Mouse (Mus musculus) lung, postnatal 36 days (tissue): ENCODE measurements around the gene Atp2a1.
A peak's percentile ranks its signal among the peaks of the same experiment; 100 is the strongest.

ENCODE experiments used
- DNase-seq: peaks from one replicate; pipeline ENCODE4 v3.0.0; 2022; ENCODE audit warnings: mixed read lengths

The Atp2a1 gene

GRCm38 (mm10) chr7:126399548-126399947, 63.4 kb downstream of the Atp2a1 start:
- peak; percentile 91 for DNase-seq

GRCm38 (mm10) chr7:126397822-126398221, 65.1 kb downstream of the Atp2a1 start:
- no peak for DNase-seq

GRCm38 (mm10) chr7:126397221-126397620, 65.7 kb downstream of the Atp2a1 start:
- DNase-seq, result no peak

GRCm38 (mm10) chr7:126396298-126397119, 66.4 kb downstream of the Atp2a1 start, which contains the start of gene Nfatc2ip:
Gene Nfatc2ip (minus strand): TSS chr7:126396737.
- DNase-seq, result peak; percentile 98
